Mouse (Mus musculus) gastrocnemius, postnatal 36 days (tissue): ENCODE data around the gene Dab2ip. TPM values are rescaled to one million over a fixed set of nuclear protein-coding genes. Genes with fewer than 3 reads are reported as not detected.
A peak's percentile ranks its signal among the peaks of the same experiment; 100 is the strongest.

Source experiments
- DNase-seq, 2 experiments: peaks; one replicate each; pipeline ENCODE4 v3.0.0; 2022
- intact Hi-C: fragments of 180-260 bp; cut with DNase I; formaldehyde crosslinking; loops from one replicate; pipeline ENCODE4 v1.15.1; 2025
- total RNA-seq, 2 experiments: library from RNA; stranded (reverse); gene quantifications; 2 replicates each; pipeline ENCODE4 v1.2.3; 2021

The Dab2ip gene
- total RNA-seq, 2 experiments from 2014 or later: 37.6 to 46.5 TPM

GRCm38 (mm10) chr2:35642224-35642623, 84.2 kb downstream of the Dab2ip start:
- intact Hi-C loops: no loop called here
- DNase-seq: no peak

- no peak for DNase-seq
- intact Hi-C loops: loop anchor here (5.0 kb wide), 1 partner anchor 99 kb away; no protein-coding TSS in a partner anchor
Observed at GRCm38 (mm10) chr2:35646553-35646952, 88.5 kb downstream of the Dab2ip start.

- intact Hi-C loops: loop anchor here (2.0 to 5.0 kb wide), 3 partner anchors 73 to 257 kb away; no protein-coding TSS in a partner anchor
- peak; percentile 85 to 87 for DNase-seq
Observed at GRCm38 (mm10) chr2:35649708-35650107, 91.6 kb downstream of the Dab2ip start.

GRCm38 (mm10) chr2:35651297-35651731, 93.2 kb downstream of the Dab2ip start:
- peak in 1 of 2 experiments; percentile 37 for DNase-seq
- intact Hi-C loops: loop anchor here (5.0 kb wide), 1 partner anchor 71 kb away; no protein-coding TSS in a partner anchor

DNA sequence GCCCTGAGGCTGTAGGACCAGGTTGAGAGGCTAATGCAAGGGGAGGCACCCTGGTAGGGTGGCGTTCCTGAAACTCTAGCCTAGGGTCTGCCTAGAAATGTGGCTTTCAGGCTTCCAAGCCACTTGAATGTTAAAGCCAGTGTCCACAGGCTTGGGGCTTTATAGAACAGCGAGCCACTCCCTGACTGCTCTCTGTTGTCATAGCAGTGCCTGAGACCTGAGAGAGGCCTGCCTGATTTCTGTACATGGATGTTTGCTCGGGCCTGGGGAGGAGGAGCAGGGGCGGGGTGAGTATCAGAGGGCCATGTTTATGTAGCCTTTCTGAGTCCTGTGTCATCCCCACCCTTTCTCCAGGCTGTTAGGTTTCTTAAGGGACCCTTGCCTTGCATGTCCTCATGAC, 94.9 kb downstream of the Dab2ip start:
- intact Hi-C loops: loop anchor here (5.0 kb wide), 1 partner anchor 69 kb away; no protein-coding TSS in a partner anchor
- DNase-seq: no peak

DNA sequence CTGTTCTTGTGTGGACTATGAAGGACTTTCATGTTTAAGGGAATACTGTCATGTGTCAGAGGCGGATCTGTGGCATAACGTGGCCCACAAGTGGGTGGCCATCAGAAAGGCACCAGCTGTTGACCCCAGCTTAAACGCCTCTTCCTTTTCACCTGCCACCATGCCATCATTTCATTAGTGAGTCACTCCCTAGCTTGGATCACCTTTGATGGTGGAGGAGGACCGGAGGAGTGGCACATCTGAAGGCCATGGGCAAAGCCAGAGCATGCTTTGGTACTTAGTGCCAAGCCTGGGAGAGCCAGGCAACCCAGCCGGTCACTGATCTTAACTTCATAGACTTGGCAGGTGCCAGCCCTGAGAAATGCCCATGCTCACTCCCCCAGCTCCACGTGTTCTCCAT, 96.7 kb downstream of the Dab2ip start:
- intact Hi-C loops: loop anchor here (5.0 kb wide), 1 partner anchor 68 kb away; no protein-coding TSS in a partner anchor
- DNase-seq: no peak

DNA sequence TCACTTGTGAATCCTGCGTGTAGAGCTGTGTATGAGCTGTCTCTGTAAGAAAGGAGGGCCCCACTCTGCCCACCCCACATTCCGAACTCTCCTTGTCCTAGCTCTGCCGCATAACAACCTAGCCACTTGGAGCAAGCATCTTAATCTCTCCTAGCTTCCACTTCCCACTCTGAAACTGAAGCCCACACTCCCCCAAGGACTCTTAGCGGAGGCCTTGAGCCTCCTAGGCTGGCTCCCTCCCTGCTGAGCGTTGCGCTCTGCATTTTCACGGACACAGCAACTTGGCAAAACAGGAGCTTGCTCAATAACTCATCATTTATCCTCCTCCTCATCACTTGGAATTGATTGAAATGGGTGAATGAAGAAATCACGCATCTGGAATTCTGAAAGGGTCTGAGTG, 97.9 kb downstream of the Dab2ip start:
- DNase-seq: no peak
- intact Hi-C loops: no loop called here

GRCm38 (mm10) chr2:35658311-35658710, 100.2 kb downstream of the Dab2ip start:
- intact Hi-C loops: no loop called here
- no peak for DNase-seq

- DNase-seq: no peak
- intact Hi-C loops: loop anchor here (5.0 kb wide), 1 partner anchor 38 kb away; no protein-coding TSS in a partner anchor
Observed at GRCm38 (mm10) chr2:35659578-35660194, 101.6 kb downstream of the Dab2ip start.

DNA sequence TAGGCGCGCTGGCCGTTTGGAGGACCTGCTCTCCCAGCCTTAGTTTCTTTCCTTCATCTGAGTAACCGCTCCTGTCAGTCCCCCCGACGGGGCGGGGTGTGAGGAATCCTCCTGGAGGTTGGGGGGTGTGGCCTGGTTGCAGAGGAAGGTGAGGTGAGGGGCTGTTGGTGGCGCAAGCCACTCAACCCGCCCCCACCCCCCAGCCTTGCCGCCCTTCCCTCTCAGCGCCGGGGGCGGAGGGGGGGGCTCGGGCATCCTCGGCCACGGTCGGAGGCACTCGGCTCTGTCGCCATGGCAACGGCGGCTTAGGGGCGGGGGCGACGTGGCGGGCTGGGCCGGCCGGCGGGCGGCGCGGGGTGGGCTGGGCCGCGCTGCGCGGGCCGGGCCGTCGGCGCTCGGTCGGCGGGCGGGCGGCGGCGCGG, 102.9 kb downstream of the Dab2ip start:
- intact Hi-C loops: loop anchor here (5.0 kb wide), 1 partner anchor 36 kb away; no protein-coding TSS in a partner anchor
- DNase-seq: peak; percentile 58 to 79

- intact Hi-C loops: loop anchor here (5.0 kb wide), 1 partner anchor 36 kb away; no protein-coding TSS in a partner anchor
- peak; percentile 55 to 57 for DNase-seq
Observed at GRCm38 (mm10) chr2:35661454-35662000, 103.5 kb downstream of the Dab2ip start.

GRCm38 (mm10) chr2:35662001-35662491, 104.0 kb downstream of the Dab2ip start:
- intact Hi-C loops: loop anchor here (5.0 kb wide), 1 partner anchor 35 kb away; no protein-coding TSS in a partner anchor

GRCm38 (mm10) chr2:35662738-35663550, 104.9 kb downstream of the Dab2ip start:
- intact Hi-C loops: loop anchor here (5.0 kb wide), 1 partner anchor 34 kb away; no protein-coding TSS in a partner anchor
- DNase-seq: no peak

More at GRCm38 (mm10) chr2:35662001-35662491, 104.0 kb downstream of the Dab2ip start:
- DNase-seq: no peak

DNA sequence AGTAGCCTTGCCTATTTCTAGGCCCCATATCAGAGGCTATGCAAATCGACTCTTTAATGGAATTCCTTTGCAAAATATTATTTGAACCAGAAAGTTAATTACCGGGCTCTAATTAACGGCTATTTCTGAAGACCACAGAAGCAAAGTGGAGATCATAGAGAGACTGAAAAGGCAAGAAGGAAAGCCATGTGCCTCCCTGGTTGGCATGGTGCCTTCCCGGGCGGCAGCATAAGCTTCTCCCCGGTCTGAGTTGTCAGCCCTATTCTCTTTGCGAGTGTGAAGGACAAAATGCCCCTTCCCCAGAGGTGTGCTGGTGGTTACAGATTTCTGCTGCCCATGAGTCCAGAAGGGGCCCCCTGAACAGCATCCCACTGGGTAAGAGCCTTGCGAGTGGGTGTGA, 109.7 kb downstream of the Dab2ip start:
- no peak for DNase-seq
- intact Hi-C loops: no loop called here

- DNase-seq: no peak
- intact Hi-C loops: no loop called here
Observed at GRCm38 (mm10) chr2:35669217-35669616, 111.2 kb downstream of the Dab2ip start.

DNA sequence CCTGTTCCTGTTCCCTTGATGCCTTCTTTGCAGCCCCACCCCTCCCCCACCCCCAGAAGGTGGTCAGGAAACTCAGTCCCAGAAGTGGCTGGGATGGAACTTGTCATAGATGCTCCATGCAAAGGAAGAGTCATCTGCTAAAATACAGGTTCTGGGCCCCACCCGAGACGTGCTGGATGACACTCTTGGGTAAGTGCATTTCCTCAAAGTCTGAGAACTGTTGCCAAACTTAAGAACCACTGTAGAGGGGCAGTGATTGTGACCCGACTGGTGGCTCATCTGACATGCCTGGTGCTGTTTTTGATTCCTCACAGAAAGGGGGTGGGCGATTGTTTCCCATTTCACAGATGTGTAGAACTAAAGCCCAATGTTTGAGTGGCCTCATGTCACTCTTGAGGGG, 111.7 kb downstream of the Dab2ip start:
- DNase-seq: no peak

GRCm38 (mm10) chr2:35670300-35670699, 112.2 kb downstream of the Dab2ip start:
- DNase-seq: no peak
- intact Hi-C loops: no loop called here

More for the DNA sequence above, 111.7 kb downstream of the Dab2ip start:
- intact Hi-C loops: no loop called here

- intact Hi-C loops: no loop called here
- DNase-seq: peak in 1 of 2 experiments; percentile 65
Observed at GRCm38 (mm10) chr2:35671980-35672910, 114.2 kb downstream of the Dab2ip start.

GRCm38 (mm10) chr2:35673181-35673580, 115.1 kb downstream of the Dab2ip start:
- no peak for DNase-seq
- intact Hi-C loops: no loop called here
